Mouse (Mus musculus) cerebellum, adult 9-10 months (tissue): ENCODE results near the gene Prpf38b.

ENCODE experiments used
- DNase-seq: peaks from one replicate; pipeline ENCODE4 v3.0.0; 2022

The Prpf38b gene

DNA sequence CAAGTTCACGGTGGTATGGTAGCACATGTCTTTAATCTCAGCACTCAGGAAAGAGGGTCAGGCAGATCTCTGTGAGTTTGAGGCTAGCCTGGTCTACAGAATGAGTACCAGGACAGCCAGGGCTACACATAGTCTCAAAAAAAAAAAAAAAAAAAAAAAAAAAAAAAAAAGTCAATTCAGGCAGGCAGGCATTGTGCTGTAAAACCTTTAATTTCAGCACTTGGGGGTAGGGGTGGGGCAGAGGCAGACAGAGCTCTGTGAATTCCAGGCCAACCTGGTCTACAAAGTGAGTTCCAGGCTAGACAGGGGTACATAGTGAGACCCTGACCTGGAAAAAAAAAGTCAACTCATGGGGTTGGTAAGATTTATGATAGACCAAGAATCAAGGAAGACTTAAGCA, 53.8 kb downstream of the Prpf38b start:
- no peak for DNase-seq

DNA sequence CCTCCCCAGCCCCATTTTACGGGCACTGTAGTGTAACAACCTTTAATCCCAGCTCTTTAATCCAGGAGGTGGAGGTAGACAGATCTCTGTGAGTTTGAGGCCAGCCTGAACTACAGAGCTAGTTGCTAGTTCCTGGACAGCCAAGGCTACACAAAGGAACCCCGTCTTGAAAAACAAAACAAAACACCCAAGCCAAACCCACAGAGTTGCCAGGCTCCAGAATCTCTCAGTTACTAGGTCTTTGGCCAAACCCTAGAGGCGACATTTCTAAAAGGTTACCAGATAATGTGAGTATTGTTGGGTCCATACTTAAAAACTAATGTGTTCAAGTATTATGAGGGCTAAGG, 54.4 kb downstream of the Prpf38b start:
- no peak for DNase-seq

DNA sequence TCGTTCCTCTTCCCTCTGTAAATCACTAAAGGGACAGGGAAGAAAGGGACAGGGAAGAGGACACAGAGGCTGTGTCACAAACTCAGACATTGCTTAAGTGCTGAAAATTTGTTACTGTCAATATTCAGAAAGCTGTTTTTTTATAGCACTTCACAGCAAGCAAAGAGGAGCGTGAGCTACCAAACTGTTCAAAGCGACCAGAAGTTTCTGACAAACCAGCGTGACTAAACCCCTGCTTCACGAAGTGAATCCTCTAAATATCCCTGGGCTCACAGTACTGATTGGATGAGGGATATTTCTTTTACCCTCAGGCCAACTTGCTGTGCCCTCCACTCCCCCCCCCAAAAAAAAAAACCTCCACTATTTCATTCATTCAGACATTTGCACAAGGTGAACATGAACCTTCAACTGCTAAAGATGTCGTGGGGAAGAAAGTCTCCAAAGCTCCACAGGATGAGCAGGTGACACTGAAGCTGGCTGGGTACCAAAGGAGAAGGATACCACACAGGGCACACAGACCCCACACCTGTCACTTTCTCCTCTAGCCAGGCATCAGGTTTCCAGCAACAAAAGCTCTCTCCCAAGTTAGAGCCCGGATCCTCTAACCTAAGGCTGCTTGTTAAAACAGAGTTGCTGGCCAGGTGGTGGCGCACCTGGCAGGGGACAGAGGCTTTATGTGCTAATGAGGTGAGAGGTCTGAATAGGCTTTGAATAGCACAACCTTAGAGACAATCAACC, 55.0 kb downstream of the Prpf38b start:
- DNase-seq = peak; percentile 60

DNA sequence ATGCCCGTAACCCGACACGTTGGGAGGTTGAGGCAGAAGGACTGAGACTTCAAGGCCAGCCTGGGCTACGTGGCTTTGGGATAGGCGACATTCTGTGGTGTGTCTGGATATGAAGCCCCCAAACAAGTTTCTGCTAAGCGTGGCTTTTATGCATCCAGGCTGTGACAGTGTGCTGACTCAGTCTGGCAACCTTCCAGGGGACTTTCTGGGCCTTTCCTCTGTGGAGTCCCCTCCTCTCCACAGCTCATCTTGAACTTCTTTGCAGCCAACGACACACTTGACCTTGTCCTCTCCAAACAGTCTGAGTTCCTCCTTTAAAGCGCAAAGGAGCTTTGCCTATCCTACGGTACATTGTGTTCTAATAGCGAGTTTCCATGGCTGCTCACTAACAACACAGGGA, 55.7 kb downstream of the Prpf38b start:
- no peak for DNase-seq

DNA sequence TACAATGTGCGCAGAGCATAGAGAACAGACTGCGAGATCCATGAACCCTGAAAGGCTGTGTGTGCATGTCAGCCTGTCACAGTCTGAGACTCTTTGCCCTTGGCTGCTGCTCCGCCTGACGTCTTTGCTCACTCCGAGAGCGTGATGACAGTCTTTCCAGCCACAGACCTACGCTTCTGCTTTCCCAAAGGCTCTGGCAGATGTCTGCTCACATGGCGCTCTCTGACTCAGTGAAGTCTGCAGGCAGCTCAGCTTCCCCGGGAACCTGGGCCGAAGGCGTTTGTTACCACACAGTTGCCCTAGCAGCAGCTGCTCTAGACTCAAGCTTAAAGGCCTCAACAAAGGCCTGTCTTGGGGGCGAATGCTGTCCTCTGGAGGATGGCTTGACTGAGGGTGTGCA, 56.2 kb downstream of the Prpf38b start:
- no peak for DNase-seq

DNA sequence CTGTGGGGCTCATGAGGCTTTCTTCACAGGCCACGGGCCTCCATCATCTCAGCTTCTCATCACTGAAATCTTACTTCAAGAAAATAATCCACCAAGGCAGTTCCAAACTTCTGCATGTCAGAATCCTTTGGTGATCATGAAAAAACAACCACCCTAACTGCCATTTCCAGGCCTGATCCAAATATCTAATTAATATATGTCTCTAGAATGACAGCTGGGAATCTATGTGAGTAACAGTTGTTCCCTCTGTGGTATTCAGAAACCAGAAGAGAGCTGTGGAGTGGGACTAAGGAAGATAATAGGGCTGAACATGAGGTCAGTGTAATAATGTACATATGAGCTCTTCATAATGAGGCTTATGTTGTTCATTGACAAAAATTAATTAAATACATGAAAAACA, 58.3 kb downstream of the Prpf38b start:
- DNase-seq = no peak
